Mouse (Mus musculus) intestine, embryonic 14.5 days (tissue): ENCODE data around the gene Zfp668. TPM values are rescaled to one million over a fixed set of nuclear protein-coding genes. Genes with fewer than 3 reads are reported as not detected.

ENCODE experiments used
- ATAC-seq: fragments of 200-750 bp; cut with Nextera tagmentation; replicated peaks from 2 replicates; pipeline ENCODE4 v1.8.0; 2017; ENCODE audit warnings: low read depth, moderate number of reproducible peaks, moderate TSS enrichment, moderate library complexity; ENCODE audit not compliant: low FRiP score, low TSS enrichment
- DNase-seq: peaks from one replicate; pipeline ENCODE4 v3.0.0-alpha.2; 2018; ENCODE audit warnings: low spot score
- H3K27ac ChIP-seq: fragments of 300-500 bp; sonication (generic); 2 replicates; pipeline ENCODE4 v1.5.1; 2014; ENCODE audit warnings: low read depth, mild to moderate bottlenecking, control low read depth
- H3K27me3 ChIP-seq: fragments of 300-500 bp; sonication (generic); replicated peaks from 2 replicates; pipeline ENCODE4 v1.6.1; 2014; ENCODE audit warnings: low read length, control low read depth; ENCODE audit not compliant: control insufficient read depth, insufficient read depth
- H3K36me3 ChIP-seq: fragments of 300-500 bp; sonication (generic); 2 replicates; pipeline ENCODE4 v1.6.1; 2014; ENCODE audit warnings: low read length, control low read depth; ENCODE audit not compliant: control insufficient read depth, insufficient read depth
- H3K4me1 ChIP-seq: fragments of 300-500 bp; sonication (generic); replicated peaks from 2 replicates; pipeline ENCODE4 v1.6.1; 2014; ENCODE audit warnings: low read length, control low read depth, mixed read lengths; ENCODE audit not compliant: control insufficient read depth, insufficient read depth
- H3K4me2 ChIP-seq: fragments of 300-500 bp; sonication (generic); 2 replicates; pipeline ENCODE4 v1.6.1; 2014; ENCODE audit warnings: low read length
- H3K4me3 ChIP-seq: fragments of 300-500 bp; sonication (generic); 2 replicates; pipeline ENCODE4 v1.5.1; 2014; ENCODE audit warnings: low read depth, low read length, control low read depth, mixed read lengths
- H3K9ac ChIP-seq: fragments of 300-500 bp; sonication (generic); 2 replicates; pipeline ENCODE4 v1.6.1; 2014; ENCODE audit warnings: mild to moderate bottlenecking, low read length
- H3K9me3 ChIP-seq: fragments of 300-500 bp; sonication (generic); 2 replicates; pipeline ENCODE4 v1.6.1; 2016; ENCODE audit warnings: low read length, control low read depth; ENCODE audit not compliant: control insufficient read depth
- WGBS: fragments of 180-500 bp; shearing (Covaris S2); extraction: QIAGEN DNeasy Blood & Tissue Kit; methylation state at CpG from one replicate; pipeline ENCODE4 v1.1.7; 2014; 5-methylcytosine and 5-hydroxymethylcytosine counted together
- polyA plus RNA-seq: library from polyadenylated mRNA; unstranded; fragments of >200 nt; fragmentation: Nextera tagmentation; extraction: Ambion mirVana; gene quantifications from 2 replicates; pipeline ENCODE4 v1.2.1, GENCODE M21; 2014

Zfp668 gene
- polyA plus RNA-seq, 1 experiment from 2014 or later = 15.7 TPM

DNA sequence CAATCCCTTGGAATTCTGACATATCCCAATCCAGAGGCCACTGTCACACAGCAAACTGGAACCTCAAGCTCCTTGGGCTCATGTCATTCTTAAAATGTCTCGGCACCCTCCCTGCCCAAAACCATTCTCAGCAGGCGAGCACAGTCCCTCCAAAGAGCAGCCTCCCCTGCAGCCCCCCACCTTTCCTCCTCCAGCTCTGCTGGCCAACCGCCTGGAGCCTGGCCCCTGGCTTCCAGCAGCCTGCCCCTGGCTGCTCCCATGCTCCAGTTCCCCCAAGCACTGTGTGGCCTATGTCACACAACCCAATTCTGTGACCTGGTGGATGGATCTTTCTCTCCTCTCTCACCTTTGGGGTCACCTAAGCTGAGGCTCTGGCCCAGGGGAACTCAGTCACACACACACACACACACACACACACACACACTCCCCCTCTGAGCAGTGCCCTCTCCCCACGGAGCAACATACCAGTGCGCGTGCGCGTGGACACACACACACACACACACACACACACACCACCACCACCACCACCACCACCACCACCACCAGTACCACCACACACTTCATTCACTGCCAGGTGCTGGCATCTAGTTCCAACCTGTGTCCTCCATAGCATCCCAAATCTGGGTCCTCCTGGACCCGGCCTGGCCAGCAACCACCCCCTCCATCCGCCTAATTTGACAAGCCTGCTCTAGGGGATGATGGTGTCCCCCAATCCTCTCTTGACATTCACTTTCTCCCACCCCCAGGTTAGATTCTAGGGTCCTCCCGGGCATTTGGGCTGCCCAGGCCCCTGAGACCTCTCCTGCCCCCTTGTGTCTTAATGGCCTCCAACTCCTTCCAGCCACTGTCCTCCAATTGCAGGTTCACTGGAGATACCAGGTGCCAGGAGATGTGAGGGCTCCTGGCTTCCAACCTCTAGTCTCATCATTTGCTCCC, 53.1 kb downstream of the Zfp668 start:
- peak overlapping the region; percentile 60 for H3K4me2 ChIP-seq
- H3K27ac ChIP-seq = 0 out of 2 replicates have a peak overlapping the region, but pooled peaks have one; percentile 33
- WGBS = 65% methylated on average over 11 of the region's 11 CpGs
- peak overlapping the region; percentile 57 for H3K9ac ChIP-seq
- no peaks in the 10 kb centered on the region for H3K36me3 ChIP-seq
- H3K4me1 ChIP-seq = peaks cover 18% of the 10 kb centered on the region
- no peak for DNase-seq
- no peaks in the 10 kb centered on the region for H3K27me3 ChIP-seq
- peak; percentile 1; the same call in 1 of the 2 replicates for ATAC-seq
- peak overlapping the region; percentile 68 for H3K4me3 ChIP-seq
- H3K9me3 ChIP-seq = no peaks in the 10 kb centered on the region

DNA sequence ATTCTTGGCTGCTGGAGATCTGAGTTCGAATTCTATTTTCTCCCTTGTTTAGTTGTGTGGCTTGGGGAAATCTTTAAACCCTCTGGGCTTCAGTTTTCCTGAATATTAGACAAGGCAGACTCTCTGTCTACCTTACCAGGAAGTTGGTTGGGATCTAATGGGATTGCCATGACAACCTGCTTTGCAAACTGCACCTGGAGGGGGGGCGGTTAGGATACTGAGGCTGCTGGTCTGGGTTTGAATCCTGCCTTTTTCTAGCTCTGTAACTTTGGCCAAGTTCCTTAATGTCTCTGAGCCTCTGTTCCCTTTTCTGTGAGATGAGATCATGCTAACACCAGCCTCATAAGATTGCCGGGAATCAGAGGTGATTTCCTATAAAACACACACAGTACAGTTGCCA, 54.1 kb downstream of the Zfp668 start:
- Histone ChIP-seq H3K4me2 (no peak overlapping the region), H3K4me3 (no peak overlapping the region), H3K36me3 (no peaks in the 10 kb centered on the region), H3K4me1 (peaks cover 18% of the 10 kb centered on the region), H3K27me3 (no peaks in the 10 kb centered on the region), H3K9me3 (no peaks in the 10 kb centered on the region), H3K27ac (no peak overlapping the region), H3K9ac (no peak overlapping the region)
- WGBS = 88% methylated on average over 3 of the region's 3 CpGs
- DNase-seq (no peak), ATAC-seq (no peak)

DNA sequence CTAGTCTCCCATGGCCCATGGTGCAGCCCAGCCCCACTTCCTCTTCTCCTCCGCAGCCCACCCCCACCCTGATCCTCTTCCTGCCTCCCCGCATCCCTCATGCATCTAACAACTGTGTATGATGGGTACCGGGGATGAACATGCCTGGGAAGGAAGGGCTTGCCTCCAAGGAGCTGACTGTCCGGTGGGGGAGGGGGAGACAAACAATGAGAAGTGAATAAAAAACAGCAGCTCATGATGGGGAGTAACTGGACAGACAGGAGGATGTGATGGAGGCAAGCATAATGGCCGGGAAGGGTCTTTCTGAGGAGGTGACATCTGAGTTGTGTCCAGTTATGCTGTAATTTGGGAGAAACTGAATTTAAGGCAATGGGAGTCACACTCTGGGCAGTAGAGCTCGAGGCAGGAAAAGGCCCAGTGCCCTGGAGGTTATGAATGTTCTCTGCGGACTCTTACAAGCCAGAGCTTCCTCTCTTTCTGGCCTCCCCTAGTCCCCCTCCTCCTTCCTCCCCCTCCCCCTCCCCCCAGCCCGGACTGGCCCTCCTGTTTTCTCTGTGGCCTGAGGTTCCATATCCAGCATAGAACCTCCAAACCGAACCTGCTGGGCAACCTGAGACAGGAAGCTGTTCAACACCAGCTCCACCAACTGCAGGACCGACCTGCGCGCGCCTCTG, 55.7 kb downstream of the Zfp668 start:
- Histone ChIP-seq H3K4me1 (peaks cover 18% of the 10 kb centered on the region), H3K9ac (no peak overlapping the region), H3K27me3 (no peaks in the 10 kb centered on the region), H3K27ac (peak overlapping the region; percentile 14; the same call in 1 of the 2 replicates), H3K4me3 (no peak overlapping the region), H3K36me3 (no peaks in the 10 kb centered on the region), H3K4me2 (no peak overlapping the region), H3K9me3 (no peaks in the 10 kb centered on the region)
- no peak for ATAC-seq
- WGBS = 55% methylated on average over 13 of the region's 13 CpGs
- DNase-seq = no peak

DNA sequence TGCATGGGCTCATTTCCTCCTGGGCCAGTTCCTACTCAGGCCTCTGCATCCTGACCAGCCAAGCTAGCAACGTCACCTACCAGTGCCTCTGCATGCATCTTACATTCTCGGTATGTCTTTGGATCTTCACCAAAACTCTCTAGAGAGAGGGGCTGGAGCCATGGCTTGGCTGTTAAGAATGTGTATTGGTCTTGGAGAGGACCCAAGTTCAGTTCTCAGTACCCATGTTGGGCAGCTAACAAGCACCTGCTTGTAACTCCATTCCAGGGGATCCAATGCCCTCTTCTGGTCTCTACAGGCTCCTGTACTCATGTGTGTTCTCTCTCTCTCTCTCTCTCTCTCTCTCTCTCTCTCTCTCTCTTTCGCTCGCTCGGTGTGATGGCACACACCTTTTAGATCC, 58.9 kb downstream of the Zfp668 start:
- H3K27me3 ChIP-seq = no peaks in the 10 kb centered on the region
- no peak for DNase-seq
- WGBS = 85% methylated on average over 5 of the region's 5 CpGs
- ATAC-seq = no peak
- H3K9me3 ChIP-seq = no peaks in the 10 kb centered on the region
- H3K36me3 ChIP-seq = 0 out of 2 replicates have a peak, but pooled peaks cover 5% of the 10 kb centered on the region
- no peak overlapping the region for H3K9ac ChIP-seq
- H3K4me2 ChIP-seq = no peak overlapping the region
- H3K27ac ChIP-seq = no peak overlapping the region
- no peak overlapping the region for H3K4me3 ChIP-seq
- peaks cover 8% of the 10 kb centered on the region; the same call in 1 of the 2 replicates for H3K4me1 ChIP-seq

DNA sequence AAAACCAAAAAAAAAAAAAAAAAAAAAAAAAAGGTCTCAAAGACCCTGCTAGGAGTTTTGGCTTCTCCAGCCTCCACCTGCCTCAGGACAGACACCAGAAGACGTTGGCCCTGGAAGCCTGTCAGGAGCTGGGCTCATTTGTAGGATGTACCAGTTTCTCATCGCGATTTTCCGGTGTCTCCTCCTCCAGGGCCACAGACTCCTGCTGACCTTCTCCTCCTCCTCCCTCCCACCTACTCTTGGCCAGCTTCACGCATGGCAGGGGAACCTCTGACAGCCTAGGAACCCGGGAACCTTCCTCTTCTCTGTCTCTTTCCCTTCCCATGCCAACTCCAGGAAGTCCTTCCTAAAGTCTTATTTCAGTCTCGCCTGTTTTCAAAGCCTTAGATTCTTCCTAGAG, 59.6 kb downstream of the Zfp668 start:
- Histone ChIP-seq H3K4me3 (no peak overlapping the region), H3K36me3 (0 out of 2 replicates have a peak, but pooled peaks cover 5% of the 10 kb centered on the region), H3K4me2 (no peak overlapping the region), H3K27ac (no peak overlapping the region), H3K9me3 (no peaks in the 10 kb centered on the region), H3K27me3 (no peaks in the 10 kb centered on the region), H3K9ac (no peak overlapping the region), H3K4me1 (peaks cover 8% of the 10 kb centered on the region; the same call in 1 of the 2 replicates)
- no peak for DNase-seq
- no peak for ATAC-seq
- 75% methylated on average over 7 of the region's 7 CpGs for WGBS

DNA sequence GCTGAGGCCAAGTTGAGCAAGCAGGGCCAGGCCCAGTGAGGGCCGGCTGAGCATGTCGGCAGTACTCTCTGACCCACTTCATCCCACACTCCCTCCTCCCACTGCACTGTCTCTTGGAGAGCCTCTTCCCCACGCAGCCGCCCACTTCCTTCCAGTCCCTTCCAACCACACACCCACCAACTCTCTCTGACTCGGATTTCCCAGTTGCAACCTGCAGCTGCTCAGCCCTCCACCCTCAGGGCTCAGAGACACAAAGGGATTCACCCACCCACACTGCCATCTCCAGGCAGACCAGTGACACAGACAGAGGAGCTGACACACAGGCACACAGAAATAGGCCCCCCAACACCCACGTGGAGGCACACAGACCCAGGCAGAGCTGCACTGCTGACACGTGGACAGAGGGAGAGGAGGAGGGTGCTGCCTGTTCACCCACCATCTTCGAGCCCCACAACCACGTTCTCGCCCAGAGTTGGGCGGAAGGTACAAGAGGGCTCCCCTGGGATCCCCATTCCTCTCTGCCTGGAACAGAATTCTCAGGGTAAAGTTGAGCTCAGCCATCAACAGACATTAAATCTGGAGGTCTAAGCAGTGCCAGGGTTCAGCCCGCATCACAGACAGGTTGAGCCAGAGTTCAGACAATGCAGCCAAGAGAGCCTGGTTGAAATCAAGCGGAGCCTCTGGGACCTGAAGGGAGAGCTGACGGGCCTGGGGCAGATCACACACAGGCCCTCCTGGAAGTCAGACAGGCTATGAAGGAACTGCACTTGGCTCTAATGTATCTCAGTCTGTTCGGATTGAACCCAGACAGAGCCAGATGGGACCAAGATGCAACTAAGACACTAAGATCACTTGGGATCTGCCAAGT, 60.4 kb downstream of the Zfp668 start:
- ATAC-seq = 0 out of 2 replicates have a peak, but pooled peaks have one; percentile 14
- no peak overlapping the region for H3K4me3 ChIP-seq
- H3K9me3 ChIP-seq = no peaks in the 10 kb centered on the region
- H3K36me3 ChIP-seq = 0 out of 2 replicates have a peak, but pooled peaks cover 5% of the 10 kb centered on the region
- H3K4me1 ChIP-seq = peaks cover 6% of the 10 kb centered on the region; the same call in 1 of the 2 replicates
- H3K4me2 ChIP-seq = no peak overlapping the region
- DNase-seq = no peak
- H3K27ac ChIP-seq = peak overlapping the region; percentile 59
- 51% methylated on average over 15 of the region's 15 CpGs for WGBS
- H3K9ac ChIP-seq = no peak overlapping the region
- no peaks in the 10 kb centered on the region for H3K27me3 ChIP-seq

DNA sequence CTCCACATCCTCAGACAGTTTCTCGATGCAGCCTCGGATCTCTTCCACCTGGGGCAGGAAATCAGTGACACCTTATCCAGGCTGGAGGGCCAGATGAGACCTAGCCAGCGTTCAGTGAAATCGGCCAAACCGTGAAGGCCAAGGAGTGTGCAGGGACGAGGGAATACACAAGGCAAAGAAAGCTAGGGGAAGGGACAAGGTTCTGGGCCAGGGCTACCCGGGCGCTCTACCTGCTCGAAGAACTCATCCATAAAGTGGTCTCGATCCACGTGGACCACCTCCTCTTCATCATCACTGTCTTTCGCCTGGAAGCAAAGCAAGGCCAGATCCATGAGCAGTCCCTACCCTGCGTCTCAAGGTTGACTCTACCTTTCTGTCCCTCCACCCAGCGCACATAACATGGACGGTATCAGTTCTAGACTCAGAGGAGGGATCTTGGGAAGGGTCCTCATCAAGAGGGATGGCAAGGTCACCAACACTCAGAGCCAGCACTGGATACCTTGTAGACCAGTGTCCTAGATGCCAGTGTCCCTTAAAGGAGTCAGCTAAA, 61.4 kb downstream of the Zfp668 start:
- no peak overlapping the region for H3K4me2 ChIP-seq
- no peak for DNase-seq
- H3K27ac ChIP-seq = no peak overlapping the region
- H3K4me1 ChIP-seq = no peaks in the 10 kb centered on the region
- H3K9me3 ChIP-seq = no peaks in the 10 kb centered on the region
- no peak overlapping the region for H3K4me3 ChIP-seq
- WGBS = 88% methylated on average over 15 of the region's 15 CpGs
- peaks cover 10% of the 10 kb centered on the region; the same call in 1 of the 2 replicates for H3K36me3 ChIP-seq
- peak overlapping the region; percentile 8; the same call in 1 of the 2 replicates for H3K9ac ChIP-seq
- no peak for ATAC-seq
- H3K27me3 ChIP-seq = no peaks in the 10 kb centered on the region
